Mouse (Mus musculus) midbrain, embryonic 12.5 days (tissue): ENCODE results near the gene Adk. TPM values are rescaled to one million over a fixed set of nuclear protein-coding genes. Genes with fewer than 3 reads are reported as not detected.

ENCODE experiments used
- ATAC-seq: fragments of 200-750 bp; cut with Nextera tagmentation; 2 replicates; pipeline ENCODE4 v1.8.0; 2017; ENCODE audit warnings: low read depth, moderate TSS enrichment, moderate library complexity; ENCODE audit not compliant: low FRiP score
- H3K27ac ChIP-seq: fragments of 300-500 bp; sonication (generic); replicated peaks from 2 replicates; pipeline ENCODE4 v1.5.1; 2016; ENCODE audit warnings: mild to moderate bottlenecking
- H3K27me3 ChIP-seq: fragments of 300-500 bp; sonication (generic); 2 replicates; pipeline ENCODE4 v1.6.1; 2016; ENCODE audit warnings: mild to moderate bottlenecking
- H3K36me3 ChIP-seq: fragments of 300-500 bp; sonication (generic); 2 replicates; pipeline ENCODE4 v1.6.1; 2016
- H3K4me1 ChIP-seq: fragments of 300-500 bp; sonication (generic); 2 replicates; pipeline ENCODE4 v1.6.1; 2016
- H3K4me2 ChIP-seq: fragments of 300-500 bp; sonication (generic); replicated peaks from 2 replicates; pipeline ENCODE4 v1.6.1; 2016; ENCODE audit warnings: mild to moderate bottlenecking, moderate library complexity
- H3K4me3 ChIP-seq: fragments of 300-500 bp; sonication (generic); 2 replicates; pipeline ENCODE4 v1.5.1; 2016; ENCODE audit warnings: mild to moderate bottlenecking
- H3K9ac ChIP-seq: fragments of 300-500 bp; sonication (generic); replicated peaks from 2 replicates; pipeline ENCODE4 v1.6.1; 2016; ENCODE audit warnings: mild to moderate bottlenecking, moderate library complexity
- H3K9me3 ChIP-seq: fragments of 300-500 bp; sonication (generic); 2 replicates; pipeline ENCODE4 v1.6.1; 2016; ENCODE audit warnings: mild to moderate bottlenecking
- WGBS: fragments of 180-500 bp; shearing (Covaris S2); methylation state at CpG from one replicate; pipeline ENCODE4 v1.1.7; 2016; 5-methylcytosine and 5-hydroxymethylcytosine counted together
- polyA plus RNA-seq: library from polyadenylated mRNA; unstranded; fragments of >200 nt; fragmentation: Nextera tagmentation; extraction: Ambion mirVana; gene quantifications from 2 replicates; pipeline ENCODE4 v1.2.1, GENCODE M21; 2016

Gene Adk
- polyA plus RNA-seq, 1 experiment from 2014 or later: 84.3 TPM

GRCm38 (mm10) chr14:21253321-21253992, 201.1 kb downstream of the Adk start:
- 8% methylated on average over 5 of the region's 5 CpGs for WGBS
- H3K36me3 ChIP-seq: no peaks in the 10 kb centered on the region
- no peak overlapping the region; the same call in 1 of the 2 replicates for H3K4me2 ChIP-seq
- H3K27me3 ChIP-seq: no peaks in the 10 kb centered on the region
- H3K27ac ChIP-seq: peak overlapping the region; percentile 84
- no peaks in the 10 kb centered on the region for H3K9me3 ChIP-seq
- peaks cover 28% of the 10 kb centered on the region for H3K4me1 ChIP-seq
- no peak overlapping the region for H3K4me3 ChIP-seq
- peak; percentile 75 for ATAC-seq
- no peak overlapping the region for H3K9ac ChIP-seq

- WGBS: 50% methylated on average over 2 of the region's 2 CpGs
- ATAC-seq: no peak
- no peaks in the 10 kb centered on the region for H3K9me3 ChIP-seq
- H3K4me2 ChIP-seq: 0 out of 2 replicates have a peak overlapping the region, but pooled peaks have one; percentile 11
- H3K27me3 ChIP-seq: no peaks in the 10 kb centered on the region
- peaks cover 30% of the 10 kb centered on the region for H3K4me1 ChIP-seq
- H3K36me3 ChIP-seq: no peaks in the 10 kb centered on the region
- H3K27ac ChIP-seq: peak overlapping the region; percentile 84
- H3K4me3 ChIP-seq: no peak overlapping the region
- H3K9ac ChIP-seq: no peak overlapping the region
These were observed 201.6 kb downstream of the Adk start for GRCm38 (mm10) chr14:21253993-21254339.

- WGBS: 91% methylated on average over 8 of the region's 8 CpGs
- Histone ChIP-seq H3K27ac (no peak overlapping the region), H3K4me3 (no peak overlapping the region), H3K4me1 (peaks cover 3% of the 10 kb centered on the region; the same call in 1 of the 2 replicates), H3K4me2 (no peak overlapping the region), H3K9me3 (no peaks in the 10 kb centered on the region), H3K27me3 (no peaks in the 10 kb centered on the region), H3K9ac (no peak overlapping the region), H3K36me3 (no peaks in the 10 kb centered on the region)
- no peak for ATAC-seq
These were observed 215.9 kb downstream of the Adk start for GRCm38 (mm10) chr14:21268229-21268628.

- no peak overlapping the region for H3K4me3 ChIP-seq
- no peaks in the 10 kb centered on the region for H3K9me3 ChIP-seq
- no peak overlapping the region for H3K4me2 ChIP-seq
- no peaks in the 10 kb centered on the region for H3K36me3 ChIP-seq
- H3K9ac ChIP-seq: no peak overlapping the region
- 49% methylated on average over 4 of the region's 4 CpGs for WGBS
- no peak overlapping the region for H3K27ac ChIP-seq
- peaks cover 8% of the 10 kb centered on the region; the same call in 1 of the 2 replicates for H3K4me1 ChIP-seq
- ATAC-seq: no peak
- H3K27me3 ChIP-seq: no peaks in the 10 kb centered on the region
These were observed 219.1 kb downstream of the Adk start for GRCm38 (mm10) chr14:21271472-21271871.

GRCm38 (mm10) chr14:21275786-21276185, 223.4 kb downstream of the Adk start:
- ATAC-seq: no peak
- Histone ChIP-seq H3K36me3 (no peaks in the 10 kb centered on the region), H3K4me1 (peaks cover 8% of the 10 kb centered on the region; the same call in 1 of the 2 replicates), H3K4me3 (no peak overlapping the region), H3K9ac (no peak overlapping the region), H3K4me2 (no peak overlapping the region), H3K9me3 (no peaks in the 10 kb centered on the region), H3K27ac (no peak overlapping the region), H3K27me3 (no peaks in the 10 kb centered on the region)
- WGBS: 94% methylated on average over 1 of the region's 1 CpGs

- Histone ChIP-seq H3K27ac (no peak overlapping the region), H3K4me3 (no peak overlapping the region), H3K4me2 (no peak overlapping the region), H3K9ac (no peak overlapping the region), H3K9me3 (no peaks in the 10 kb centered on the region), H3K4me1 (0 out of 2 replicates have a peak, but pooled peaks cover 5% of the 10 kb centered on the region), H3K27me3 (no peaks in the 10 kb centered on the region), H3K36me3 (no peaks in the 10 kb centered on the region)
- 94% methylated on average over 2 of the region's 2 CpGs for WGBS
- ATAC-seq: no peak
These were observed 225.9 kb downstream of the Adk start for GRCm38 (mm10) chr14:21278290-21278689.

GRCm38 (mm10) chr14:21278907-21279535, 226.6 kb downstream of the Adk start:
- Histone ChIP-seq H3K9ac (no peak overlapping the region), H3K27ac (no peak overlapping the region), H3K27me3 (no peaks in the 10 kb centered on the region), H3K4me3 (no peak overlapping the region), H3K4me2 (no peak overlapping the region), H3K4me1 (peaks cover 2% of the 10 kb centered on the region; the same call in 1 of the 2 replicates), H3K9me3 (no peaks in the 10 kb centered on the region), H3K36me3 (no peaks in the 10 kb centered on the region)
- WGBS: 80% methylated on average over 6 of the region's 6 CpGs
- ATAC-seq: no peak

- peaks cover 3% of the 10 kb centered on the region; the same call in 1 of the 2 replicates for H3K4me1 ChIP-seq
- H3K27me3 ChIP-seq: no peaks in the 10 kb centered on the region
- H3K36me3 ChIP-seq: no peaks in the 10 kb centered on the region
- H3K4me2 ChIP-seq: no peak overlapping the region
- no peak overlapping the region for H3K27ac ChIP-seq
- no peak for ATAC-seq
- no peak overlapping the region for H3K4me3 ChIP-seq
- no peak overlapping the region for H3K9ac ChIP-seq
- WGBS: 85% methylated on average over 3 of the region's 3 CpGs
- H3K9me3 ChIP-seq: no peaks in the 10 kb centered on the region
These were observed 228.1 kb downstream of the Adk start for GRCm38 (mm10) chr14:21280451-21280850.

GRCm38 (mm10) chr14:21281506-21281905, 229.1 kb downstream of the Adk start:
- H3K9ac ChIP-seq: no peak overlapping the region
- no peaks in the 10 kb centered on the region for H3K27me3 ChIP-seq
- H3K27ac ChIP-seq: no peak overlapping the region
- H3K4me3 ChIP-seq: no peak overlapping the region
- no peaks in the 10 kb centered on the region for H3K36me3 ChIP-seq
- H3K4me2 ChIP-seq: no peak overlapping the region
- ATAC-seq: no peak
- WGBS: 76% methylated on average over 4 of the region's 4 CpGs
- no peaks in the 10 kb centered on the region for H3K9me3 ChIP-seq
- peaks cover 10% of the 10 kb centered on the region; the same call in 1 of the 2 replicates for H3K4me1 ChIP-seq

GRCm38 (mm10) chr14:21284116-21284515, 231.7 kb downstream of the Adk start:
- H3K4me1 ChIP-seq: peaks cover 10% of the 10 kb centered on the region; the same call in 1 of the 2 replicates
- no peaks in the 10 kb centered on the region for H3K27me3 ChIP-seq
- H3K36me3 ChIP-seq: no peaks in the 10 kb centered on the region
- 75% methylated on average over 7 of the region's 7 CpGs for WGBS
- ATAC-seq: no peak
- H3K9me3 ChIP-seq: no peaks in the 10 kb centered on the region
- no peak overlapping the region for H3K9ac ChIP-seq
- H3K27ac ChIP-seq: no peak overlapping the region
- no peak overlapping the region for H3K4me2 ChIP-seq
- H3K4me3 ChIP-seq: no peak overlapping the region

- H3K9me3 ChIP-seq: no peaks in the 10 kb centered on the region
- no peak overlapping the region for H3K4me2 ChIP-seq
- WGBS: 92% methylated on average over 5 of the region's 5 CpGs
- ATAC-seq: no peak
- no peaks in the 10 kb centered on the region for H3K36me3 ChIP-seq
- no peaks in the 10 kb centered on the region for H3K27me3 ChIP-seq
- H3K27ac ChIP-seq: no peak overlapping the region
- H3K4me1 ChIP-seq: peaks cover 10% of the 10 kb centered on the region; the same call in 1 of the 2 replicates
- no peak overlapping the region for H3K9ac ChIP-seq
- H3K4me3 ChIP-seq: no peak overlapping the region
These were observed 232.5 kb downstream of the Adk start for GRCm38 (mm10) chr14:21284847-21285246.

GRCm38 (mm10) chr14:21286274-21286673, 233.9 kb downstream of the Adk start:
- H3K4me1 ChIP-seq: peaks cover 10% of the 10 kb centered on the region; the same call in 1 of the 2 replicates
- no peak overlapping the region for H3K4me2 ChIP-seq
- WGBS: 93% methylated on average over 7 of the region's 7 CpGs
- no peaks in the 10 kb centered on the region for H3K36me3 ChIP-seq
- ATAC-seq: no peak
- no peak overlapping the region for H3K4me3 ChIP-seq
- H3K27me3 ChIP-seq: no peaks in the 10 kb centered on the region
- H3K9me3 ChIP-seq: no peaks in the 10 kb centered on the region
- no peak overlapping the region for H3K9ac ChIP-seq
- no peak overlapping the region for H3K27ac ChIP-seq
